In the genomic region with DNA sequence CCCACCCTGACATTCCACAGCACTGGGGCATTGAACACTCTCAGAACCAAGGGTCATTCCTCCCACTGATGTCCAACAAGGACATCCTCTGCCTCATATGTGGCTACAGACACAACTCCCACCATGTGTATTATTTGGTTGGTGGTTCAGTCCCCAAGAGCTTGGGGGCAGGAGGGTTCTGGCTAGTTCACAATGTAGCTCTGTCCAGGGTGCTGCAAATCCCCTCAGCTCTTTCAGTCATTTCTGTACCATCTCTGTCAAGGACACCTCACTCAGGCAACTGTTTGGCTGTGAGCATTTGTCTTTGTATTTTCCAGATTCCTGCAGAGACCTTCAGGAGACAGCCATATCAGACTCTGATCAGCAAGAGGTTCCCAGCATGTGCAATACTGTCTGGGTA, we compare ENCODE assay signal across 28 mouse cellular contexts.
DNase-seq lines count a peak whose midpoint lies in the region; ATAC-seq and TF ChIP-seq lines count a peak whose summit lies in the region.
"Had no signal": no experiment of that assay in that cellular context is flagged by ENCODE, and none has a peak within 500 bp of the region (broad histone marks: within the 10 kb centered on the region; RNA-seq: fewer than 3 reads in every experiment).

No protein-coding gene starts in this region.

- TF ChIP-seq EP300 in stomach, postnatal 0 days (optimal IDR thresholded peaks at IDR 0.05): no peak

- H3K27ac ChIP-seq in ES-E14 (ENCODE audit: insufficient read depth, low read depth, low read length, poor library complexity, severe bottlenecking): no peak overlapping the region
- no peak overlapping the region for H3K27ac ChIP-seq in stomach, postnatal 0 days (replicated peaks)
- H3K27ac ChIP-seq: embryonic facial prominence, embryonic 12.5 days; embryonic facial prominence, embryonic 15.5 days; gastrocnemius, adult 2 months; heart, embryonic 15.5 days; hindbrain, embryonic 10.5 days; hindbrain, embryonic 14.5 days; hindbrain, postnatal 0 days had no signal

- no peak overlapping the region for H3K4me2 ChIP-seq in stomach, postnatal 0 days (replicated peaks; ENCODE audit: low read depth)
- H3K4me2 ChIP-seq: embryonic facial prominence, embryonic 12.5 days; embryonic facial prominence, embryonic 15.5 days; heart, embryonic 12.5 days; heart, embryonic 15.5 days; hindbrain, embryonic 14.5 days had no signal

- TF ChIP-seq CTCF in stomach, postnatal 0 days (IDR thresholded peaks at IDR 0.05; ENCODE audit: low read depth): no peak

- no peak overlapping the region for H3K9ac ChIP-seq in ES-E14 (ENCODE audit: insufficient read depth, low read depth, low read length, poor library complexity, severe bottlenecking)
- no peak overlapping the region for H3K9ac ChIP-seq in stomach, postnatal 0 days (ENCODE audit: low read length)
- H3K9ac ChIP-seq: embryonic facial prominence, embryonic 12.5 days; embryonic facial prominence, embryonic 15.5 days; forebrain, postnatal 0 days; heart, embryonic 12.5 days; heart, embryonic 15.5 days; hindbrain, embryonic 14.5 days had no signal

- no peak for ATAC-seq in stomach, postnatal 0 days (ENCODE audit: low FRiP score, low TSS enrichment)
- ATAC-seq: forebrain, embryonic 14.5 days; forebrain, postnatal 0 days; hindbrain, postnatal 0 days; inflammation-experienced regulatory T-cells, adult 6 months; intestine, embryonic 16.5 days had no signal

- H3K9me3 ChIP-seq in ES-E14 (ENCODE audit: control insufficient read depth, insufficient read depth, low read depth, low read length): no peaks in the 10 kb centered on the region; the same call in 1 of the 2 replicates
- no peaks in the 10 kb centered on the region for H3K9me3 ChIP-seq in stomach, postnatal 0 days (ENCODE audit: control insufficient read depth, low read length)
- H3K9me3 ChIP-seq: embryonic facial prominence, embryonic 15.5 days had no signal

- H3K27me3 ChIP-seq in stomach, postnatal 0 days (ENCODE audit: control insufficient read depth, insufficient read depth, low read length): no peaks in the 10 kb centered on the region
- H3K27me3 ChIP-seq: embryonic facial prominence, embryonic 12.5 days; embryonic facial prominence, embryonic 15.5 days; heart, embryonic 12.5 days; heart, embryonic 15.5 days had no signal

- H3K4me1 ChIP-seq in ES-E14 (ENCODE audit: control insufficient read depth in 2 of 2, insufficient read depth in 2 of 2, low read length in 2 of 2, poor library complexity in 1 of 2): no peaks in the 10 kb centered on the region
- H3K4me1 ChIP-seq in stomach, postnatal 0 days (replicated peaks; ENCODE audit: control insufficient read depth, insufficient read depth): no peaks in the 10 kb centered on the region
- H3K4me1 ChIP-seq: embryonic facial prominence, embryonic 12.5 days; embryonic facial prominence, embryonic 15.5 days; heart, embryonic 12.5 days; heart, embryonic 15.5 days; hindbrain, embryonic 10.5 days had no signal

- no peak overlapping the region for H3K4me3 ChIP-seq in ES-E14 (ENCODE audit: insufficient read depth in 1 of 2, low read depth in 1 of 2, low read length in 2 of 2, poor library complexity in 1 of 2, severe bottlenecking in 1 of 2)
- H3K4me3 ChIP-seq in stomach, postnatal 0 days (ENCODE audit: low read depth, low read length): no peak overlapping the region
- H3K4me3 ChIP-seq: embryonic facial prominence, embryonic 12.5 days; embryonic facial prominence, embryonic 15.5 days; gastrocnemius, adult 2 months; heart, embryonic 12.5 days; heart, embryonic 15.5 days; hindbrain, embryonic 10.5 days had no signal

- no peaks in the 10 kb centered on the region for H3K36me3 ChIP-seq in ES-E14 (ENCODE audit: control insufficient read depth, insufficient read depth, low read length, poor library complexity, severe bottlenecking)
- H3K36me3 ChIP-seq in stomach, postnatal 0 days (ENCODE audit: control insufficient read depth, insufficient read depth, low read length): no peaks in the 10 kb centered on the region
- H3K36me3 ChIP-seq: embryonic facial prominence, embryonic 12.5 days; embryonic facial prominence, embryonic 15.5 days; heart, embryonic 12.5 days; heart, embryonic 15.5 days; hindbrain, embryonic 10.5 days had no signal

- in situ Hi-C loops in ES-E14 (cut with MboI; ENCODE audit: low sequenced_read_pairs in 2 of 2, unreplicated experiment in 2 of 2): no loop called here

- DNase-seq in adrenal gland, postnatal 14 days: peak; percentile 10
- DNase-seq in adrenal gland, adult 18-20 months (ENCODE audit: low spot score in 2 of 2): no peak
- DNase-seq in 416B (ENCODE audit: low read depth): peak; percentile 61
- DNase-seq in ES-E14 (ENCODE audit: low read depth, low spot score): peak; percentile 40
- peak; percentile 53 for DNase-seq in ZHBTc4 (ENCODE audit: low read depth, low spot score)
- DNase-seq in cerebellum, adult 8-10 months: no peak
- DNase-seq in stomach, postnatal 0 days (ENCODE audit: low spot score): no peak
- DNase-seq: adrenal gland, postnatal 25 days; cerebellum, adult 18-20 months; cerebellum, adult 9-11 months; cerebellum, postnatal 25 days; forebrain, postnatal 0 days; gastrocnemius, adult 2 months; gastrocnemius, postnatal 14 days; heart, adult 18-20 months; heart, postnatal 10 days; heart, postnatal 36 days; kidney, adult 18-20 months had no signal

TF ChIP-seq in ES-E14, 5 proteins besides CTCF, POLR2A, EP300 and RAD21:
- no peak for TF ChIP-seq ZNF384 (IDR thresholded peaks at IDR 0.05; ENCODE audit: low read depth, low read length)
- no peak for TF ChIP-seq CHD2 (IDR thresholded peaks at IDR 0.05; ENCODE audit: low read depth, low read length)
- TF ChIP-seq MAFK (IDR thresholded peaks at IDR 0.05; ENCODE audit: insufficient read depth, low read depth, low read length): no peak
- no peak for TF ChIP-seq HCFC1 (IDR thresholded peaks at IDR 0.05; ENCODE audit: borderline replicate concordance, insufficient read depth, low read length)
- no peak for TF ChIP-seq ZC3H11A (IDR thresholded peaks at IDR 0.05; ENCODE audit: borderline replicate concordance, low read depth, low read length)

Comparison
In these comparisons a context has a peak if more than half of its experiments do, and no peak if none do; other contexts are left out.
1. DNase-seq: peak in adrenal gland, postnatal 14 days (single experiment), 416B (single experiment), ES-E14 (single experiment) and ZHBTc4 (single experiment); none in adrenal gland, adult 18-20 months (0 of 2), cerebellum, adult 8-10 months (single experiment) and stomach, postnatal 0 days (single experiment).